Mouse (Mus musculus) small intestine, adult 2 months (tissue): Measurements from ENCODE around the gene Vash1.

Source experiments
- CTCF ChIP-seq: fragments of 200-500 bp; IDR thresholded peaks from 2 replicates; pipeline ENCODE4 v1.5.1; 2012; ENCODE audit warnings: low read depth, mild to moderate bottlenecking, control low read depth, inconsistent platforms, low read length, moderate library complexity, mixed read lengths; ENCODE audit not compliant: insufficient replicate concordance, insufficient read length; ENCODE audit errors: extremely low read depth
- POLR2A ChIP-seq: fragments of 200-500 bp; IDR thresholded peaks from 2 replicates; pipeline ENCODE4 v1.6.1; 2012; ENCODE audit warnings: low read depth, mild to moderate bottlenecking, control low read depth, inconsistent platforms, low read length, moderate library complexity

GRCm38 (mm10) chr12:86714026-86714425 is 35.5 kb downstream of the Vash1 start:
- TF ChIP-seq POLR2A (no peak), CTCF (no peak)
